Mouse (Mus musculus): ENCODE data around the gene Aqp3. TPM values are rescaled to one million over a fixed set of nuclear protein-coding genes. Genes with fewer than 3 reads are reported as not detected.

The Aqp3 gene
- polyA plus RNA-seq (2012; rRNA removed; ENCODE audit: low replicate concordance) = 0.96 and 8.0 TPM in 2 replicates

GRCm38 (mm10) chr4:41097871-41098576, at the start of gene Aqp3:
Aqp3 (minus strand) TSS chr4:41098183.

DNA sequence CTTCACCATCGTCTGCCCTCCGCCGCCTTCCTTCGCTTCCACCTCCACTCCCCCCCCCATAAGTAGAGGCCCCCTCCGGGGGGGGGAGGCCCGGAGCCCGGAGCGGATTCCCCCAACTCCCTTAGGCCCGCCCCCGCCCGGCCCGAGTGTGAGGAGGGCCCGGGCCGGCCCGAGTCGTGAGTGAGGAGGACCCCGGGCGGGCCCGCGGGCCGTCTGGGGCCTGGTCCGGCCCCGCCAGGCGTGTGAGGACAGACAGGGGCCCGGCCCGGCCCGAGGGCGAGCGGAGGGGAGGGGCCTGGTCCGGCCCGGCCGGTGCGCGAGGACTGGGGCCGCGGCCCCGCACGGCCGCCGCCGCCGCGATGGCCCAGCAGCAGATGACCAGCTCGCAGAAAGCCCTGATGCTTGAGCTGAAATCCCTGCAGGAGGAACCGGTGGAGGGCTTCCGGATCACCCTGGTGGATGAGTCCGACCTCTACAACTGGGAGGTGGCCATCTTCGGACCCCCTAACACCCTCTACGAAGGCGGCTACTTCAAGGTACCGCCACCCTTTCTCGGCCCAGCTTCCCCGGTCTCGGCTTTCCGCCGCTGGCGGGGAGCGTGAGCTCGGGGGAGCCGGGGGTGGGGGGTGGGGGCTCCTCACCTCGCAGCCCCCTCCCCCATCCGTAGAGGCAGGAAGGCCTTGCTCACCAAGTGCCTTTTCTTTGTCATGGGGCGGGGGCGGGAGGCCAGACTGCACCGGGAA, 37.9 kb upstream of the Aqp3 start, which contains the start of gene Ube2r2:
TSS of gene Ube2r2 (plus strand) at position 33 of the 743 bp plus-strand sequence.

DNA sequence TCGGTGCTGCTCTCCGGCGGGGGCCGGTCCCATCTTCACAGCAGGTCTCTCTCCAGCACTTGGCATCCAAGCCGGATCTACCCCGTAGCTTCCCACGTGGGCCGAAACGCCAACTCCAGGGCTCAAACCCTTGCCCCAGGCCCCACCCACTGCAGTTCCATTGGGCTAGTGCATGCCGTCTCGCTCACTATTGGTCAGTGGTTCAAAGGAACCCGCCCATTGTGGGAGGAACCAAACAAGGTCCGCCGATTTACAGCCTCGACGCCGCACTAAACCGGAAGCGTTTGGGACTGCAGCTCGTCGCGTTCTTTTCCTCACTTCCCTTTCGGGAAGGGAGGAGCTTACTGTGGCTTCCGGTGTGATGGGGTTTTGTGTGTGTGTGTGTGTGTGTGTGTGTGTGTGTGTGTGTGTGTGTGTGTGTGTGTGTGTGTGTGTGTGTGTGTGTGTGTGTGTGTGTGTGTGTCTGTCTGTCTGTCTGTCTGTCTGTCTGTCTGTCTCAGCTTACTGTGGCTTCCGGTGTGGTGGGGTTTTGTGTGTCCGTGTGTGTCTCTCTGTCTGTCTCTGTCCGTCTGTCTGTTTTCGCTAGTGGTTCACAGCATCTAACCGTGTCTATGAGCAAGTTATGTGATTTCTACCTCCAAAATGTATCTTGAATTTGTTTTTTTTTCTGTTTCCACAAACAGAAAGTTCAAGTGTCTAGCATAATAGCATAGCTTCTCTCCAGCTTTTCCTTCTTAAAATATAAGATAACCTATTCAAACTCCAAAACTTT, 26.4 kb upstream of the Aqp3 start, which contains the start of gene Nol6:
TSS of gene Nol6 (minus strand) at position 276 of the 772 bp plus-strand sequence.

GRCm38 (mm10) chr4:41047524-41048271, 50.3 kb downstream of the Aqp3 start, which contains the start of gene Aqp7:
Aqp7 (minus strand) TSS chr4:41048139.

Other genes starting within 250 kb of the Aqp3 start
- 38.2 and 58.4 TPM in 2 replicates for gene B4galt1, start 244.2 kb downstream of the Aqp3 start, polyA plus RNA-seq (2012; rRNA removed; ENCODE audit: low replicate concordance)
- gene Spink4, start 178.1 kb downstream of the Aqp3 start, polyA plus RNA-seq (2012; rRNA removed; ENCODE audit: low replicate concordance) = 0.53 and 1.0 TPM in 2 replicates
- 85.0 and 117 TPM in 2 replicates for gene Bag1, start 149.9 kb downstream of the Aqp3 start, polyA plus RNA-seq (2012; rRNA removed; ENCODE audit: low replicate concordance)
- 19.0 and 27.1 TPM in 2 replicates for gene Chmp5, start 149.8 kb downstream of the Aqp3 start, polyA plus RNA-seq (2012; rRNA removed; ENCODE audit: low replicate concordance)
- 28.7 and 45.9 TPM in 2 replicates for gene Nfx1, start 127.3 kb downstream of the Aqp3 start, polyA plus RNA-seq (2012; rRNA removed; ENCODE audit: low replicate concordance)
- 43.3 and 234 TPM in 2 replicates for gene Aqp7, start 50.0 kb downstream of the Aqp3 start, polyA plus RNA-seq (2012; rRNA removed; ENCODE audit: low replicate concordance)
- 54.2 and 70.2 TPM in 2 replicates for gene Nol6, start 26.3 kb upstream of the Aqp3 start, polyA plus RNA-seq (2012; rRNA removed; ENCODE audit: low replicate concordance)
- gene Ube2r2, start 37.6 kb upstream of the Aqp3 start, polyA plus RNA-seq (2012; rRNA removed; ENCODE audit: low replicate concordance) = 57.1 and 61.8 TPM in 2 replicates
- gene Ubap2, start 177.0 kb upstream of the Aqp3 start, polyA plus RNA-seq (2012; rRNA removed; ENCODE audit: low replicate concordance) = 50.5 and 60.0 TPM in 2 replicates
- gene Dcaf12, start 216.7 kb upstream of the Aqp3 start, polyA plus RNA-seq (2012; rRNA removed; ENCODE audit: low replicate concordance) = 28.1 and 38.7 TPM in 2 replicates

Measured in subcutaneous adipose tissue, adult 2 months (tissue).